Mouse (Mus musculus): ENCODE data around the gene Bcorl1.

Gene Bcorl1

DNA sequence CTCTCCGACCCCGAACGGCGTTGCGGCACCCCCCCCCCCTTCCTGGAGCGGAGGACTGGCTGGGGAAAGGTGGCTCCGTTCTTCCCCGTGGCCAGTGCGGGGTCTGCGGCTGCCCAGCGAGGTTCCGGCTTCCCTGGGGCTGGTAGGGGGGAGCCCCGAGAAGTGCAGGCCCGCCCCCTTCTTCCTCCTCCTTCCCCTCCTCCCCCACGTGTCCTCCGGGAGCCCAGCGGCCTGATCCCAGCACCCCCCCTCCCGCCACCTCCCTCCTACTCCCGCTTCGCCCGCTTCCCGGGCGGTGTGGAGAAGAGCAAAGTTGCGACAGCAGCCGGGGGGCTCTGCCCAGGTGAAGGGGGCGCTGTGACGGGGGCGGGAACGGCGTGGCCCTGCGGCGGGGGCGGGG lies at the start of gene Bcorl1:
TSS of gene Bcorl1 (plus strand) at position 218 of the 400 bp plus-strand sequence.
- DNase-seq = peak; percentile 68

DNA sequence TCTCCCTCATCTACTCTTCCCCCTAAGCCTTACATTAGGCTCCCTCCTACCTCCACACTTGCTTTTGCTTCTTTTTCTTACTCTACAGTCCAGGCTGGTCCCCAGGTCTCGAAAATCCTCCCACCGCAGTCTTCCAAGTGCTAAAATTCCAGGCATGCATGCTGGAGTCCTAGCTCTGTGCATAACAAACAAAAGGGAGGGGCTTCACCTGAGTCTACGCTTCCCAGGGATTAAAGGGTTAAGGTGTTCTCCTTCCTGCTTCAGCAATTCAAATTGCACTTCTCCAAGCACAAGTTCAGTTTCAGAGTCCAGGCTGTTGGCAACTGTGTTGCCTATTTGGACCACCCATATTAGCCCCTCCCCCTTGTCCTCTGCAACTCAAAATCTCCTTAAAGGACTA lies 49.7 kb upstream of the Bcorl1 start:
- DNase-seq = no peak

DNA sequence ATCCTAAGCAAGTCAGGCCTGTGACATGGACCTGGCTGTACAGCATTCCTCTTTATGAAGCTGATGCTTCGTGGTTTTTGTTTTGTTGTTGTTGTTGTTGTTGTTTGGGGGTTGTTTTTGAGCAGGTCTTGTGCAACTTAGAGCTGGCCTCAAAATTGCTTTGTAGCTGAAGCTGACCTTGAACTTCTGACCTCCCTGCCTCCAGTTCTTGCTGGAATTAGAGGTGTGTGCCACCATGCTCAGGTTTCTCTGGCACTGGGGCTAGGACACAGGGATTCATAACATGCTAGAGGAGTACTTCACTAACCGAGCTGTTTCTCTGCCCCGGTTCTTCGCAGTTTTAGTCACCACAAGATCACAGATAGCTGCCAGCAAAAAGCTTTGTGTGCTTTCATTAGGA lies 35.8 kb upstream of the Bcorl1 start:
- no peak for DNase-seq

DNA sequence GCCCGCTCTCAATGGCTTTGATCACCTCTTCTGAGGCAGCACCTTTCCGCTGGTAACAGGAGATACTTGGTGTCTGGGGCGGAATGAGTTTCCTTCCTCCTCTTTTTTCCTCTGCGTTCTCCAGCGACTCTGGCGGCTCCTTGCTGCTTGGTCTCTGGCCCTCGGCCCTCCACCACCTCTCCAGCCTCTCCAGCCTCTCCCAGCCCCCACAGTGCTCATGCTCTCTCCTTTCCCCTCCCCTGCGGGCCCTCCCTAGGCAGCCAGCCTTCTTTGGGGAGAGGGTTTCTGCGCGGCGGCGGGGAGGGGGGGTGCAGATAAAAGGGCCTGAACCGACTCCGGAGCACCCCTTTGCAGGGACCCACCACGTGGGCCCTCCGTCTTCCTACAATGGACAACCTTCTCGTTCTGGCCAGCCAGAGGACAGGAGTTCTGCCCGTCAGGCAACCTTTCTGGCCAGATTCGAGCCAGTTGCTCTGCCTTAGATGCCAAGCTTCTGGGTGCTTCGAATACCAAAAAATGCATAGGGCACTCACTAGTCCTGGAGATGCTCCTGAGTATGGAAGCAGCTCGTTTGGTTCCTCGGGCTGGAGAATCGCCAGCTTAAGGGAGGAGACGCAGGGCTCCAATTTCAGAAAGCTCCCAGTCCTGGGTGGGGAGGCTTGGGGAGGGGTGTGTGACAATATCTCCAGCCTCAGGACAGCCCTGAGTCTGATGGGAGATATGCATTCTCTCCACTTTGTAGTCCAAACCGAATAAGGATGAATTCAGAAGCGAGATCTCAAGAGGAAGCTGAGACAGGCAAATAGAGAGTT lies 30.2 kb upstream of the Bcorl1 start:
- DNase-seq = no peak

DNA sequence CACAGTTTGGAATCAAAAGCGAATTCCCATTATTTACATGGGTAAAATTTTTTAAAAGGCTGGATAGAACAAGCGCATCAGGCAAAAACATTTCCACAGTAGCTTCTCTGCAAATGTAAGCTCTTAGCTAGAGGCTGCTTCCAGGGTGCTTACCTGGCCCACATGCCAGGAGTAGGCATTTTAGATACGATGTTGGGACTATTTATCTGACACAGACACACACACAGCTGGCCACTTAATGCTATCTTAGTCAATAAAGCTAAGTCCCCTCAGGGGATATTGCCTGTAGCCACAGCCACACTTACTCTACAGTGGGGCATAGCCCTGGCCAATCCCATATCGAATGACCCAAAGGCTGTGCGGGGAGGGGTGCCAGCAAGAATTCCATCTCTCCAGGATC lies 29.4 kb upstream of the Bcorl1 start:
- DNase-seq = no peak

DNA sequence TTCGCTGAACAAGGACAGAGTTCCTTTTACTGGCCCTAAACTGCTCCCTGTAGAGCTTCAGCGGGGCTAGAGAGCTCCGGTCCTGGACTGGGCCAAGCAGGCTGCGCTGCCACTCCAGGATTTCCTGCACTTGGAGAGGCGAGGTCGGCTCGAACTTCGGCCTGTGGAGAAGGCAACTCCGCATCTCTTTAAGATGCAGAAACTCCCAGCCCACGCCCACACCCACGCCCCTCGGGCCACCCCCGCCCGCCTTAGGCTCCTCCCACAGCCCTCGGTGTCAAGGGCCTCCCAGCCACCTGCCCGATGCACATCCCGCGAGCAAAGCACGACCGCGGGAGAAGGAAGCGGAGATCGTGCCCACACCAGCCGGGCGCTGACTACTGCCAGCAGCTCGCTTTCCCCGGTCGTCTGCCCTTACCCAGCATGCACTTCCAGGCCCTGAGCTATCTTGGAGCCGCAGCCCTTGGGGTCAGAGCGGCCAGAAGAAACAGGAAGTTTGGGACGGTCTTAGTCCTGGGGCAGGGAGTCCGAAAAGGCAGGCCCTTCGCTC lies 26.6 kb upstream of the Bcorl1 start:
- DNase-seq = peak; percentile 91

DNA sequence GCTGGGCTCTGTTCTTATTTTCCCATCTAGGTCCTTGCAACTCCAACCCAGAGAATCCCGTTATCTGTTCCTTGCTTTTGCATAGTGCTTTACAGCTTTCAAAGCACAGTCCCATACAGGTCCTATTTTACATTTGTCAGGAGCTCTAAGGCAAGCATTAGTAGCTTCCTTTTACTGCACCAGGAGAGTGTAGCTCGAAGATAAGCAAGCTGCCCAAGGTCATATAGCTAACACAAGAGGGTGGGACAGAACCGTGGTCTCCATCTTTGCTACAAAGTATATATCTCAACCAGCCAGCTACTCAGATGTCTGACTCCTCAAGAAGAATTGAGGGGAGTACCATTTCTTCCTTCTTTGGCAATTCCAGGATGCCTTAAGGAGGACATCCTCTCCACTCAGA lies 23.7 kb upstream of the Bcorl1 start:
- DNase-seq = no peak

DNA sequence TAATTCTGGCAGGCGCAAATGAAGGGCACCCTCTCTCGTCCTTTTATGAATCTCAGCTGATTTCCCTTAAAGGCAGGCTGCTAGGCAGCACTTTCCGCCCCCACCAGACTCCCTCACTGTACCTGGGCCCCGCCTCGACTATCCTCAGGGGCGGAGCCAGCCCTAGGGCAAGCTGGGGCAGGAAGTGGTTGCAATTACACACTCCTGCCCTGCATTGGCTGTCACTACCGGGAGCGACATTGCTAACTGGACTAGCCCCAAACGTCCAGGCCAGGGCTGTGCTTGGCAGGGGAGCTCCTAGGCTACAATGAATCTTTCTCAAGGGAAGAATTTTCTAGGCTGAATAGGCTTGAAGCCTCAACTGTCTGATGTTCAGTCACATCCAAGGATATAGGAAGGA lies 23.0 kb upstream of the Bcorl1 start:
- DNase-seq = peak; percentile 25

DNA sequence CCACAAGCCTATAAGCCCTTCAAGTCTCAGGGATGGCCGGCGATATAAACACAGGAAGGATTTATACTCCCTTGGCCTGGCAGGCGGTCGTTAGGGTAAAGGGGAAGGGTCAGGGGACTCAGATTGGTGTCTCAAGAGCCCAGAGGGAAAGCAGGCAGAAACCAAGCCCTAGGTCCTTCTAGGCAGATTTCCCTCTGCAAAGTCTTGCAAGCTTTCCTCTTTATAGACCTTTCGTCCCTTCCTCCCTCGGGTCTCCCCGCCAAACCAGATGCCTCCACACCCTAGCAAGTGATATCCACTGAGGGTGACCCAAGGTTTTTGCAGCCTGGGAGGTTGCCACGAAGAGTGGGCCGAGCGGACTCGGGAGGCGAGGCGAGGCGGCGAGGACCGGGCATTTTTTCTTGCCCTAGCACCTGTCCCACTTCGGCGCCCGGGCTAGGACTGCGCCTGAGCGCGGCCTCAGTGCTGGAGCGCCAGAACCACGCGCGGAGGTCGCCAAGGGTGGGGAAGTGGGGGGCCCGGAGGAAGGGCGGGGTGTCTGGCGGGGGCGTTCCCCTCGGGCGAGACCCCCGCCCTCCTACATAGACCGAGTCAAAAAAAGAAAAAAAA lies 613 bp upstream of the Bcorl1 start:
- DNase-seq = peak; percentile 6

DNA sequence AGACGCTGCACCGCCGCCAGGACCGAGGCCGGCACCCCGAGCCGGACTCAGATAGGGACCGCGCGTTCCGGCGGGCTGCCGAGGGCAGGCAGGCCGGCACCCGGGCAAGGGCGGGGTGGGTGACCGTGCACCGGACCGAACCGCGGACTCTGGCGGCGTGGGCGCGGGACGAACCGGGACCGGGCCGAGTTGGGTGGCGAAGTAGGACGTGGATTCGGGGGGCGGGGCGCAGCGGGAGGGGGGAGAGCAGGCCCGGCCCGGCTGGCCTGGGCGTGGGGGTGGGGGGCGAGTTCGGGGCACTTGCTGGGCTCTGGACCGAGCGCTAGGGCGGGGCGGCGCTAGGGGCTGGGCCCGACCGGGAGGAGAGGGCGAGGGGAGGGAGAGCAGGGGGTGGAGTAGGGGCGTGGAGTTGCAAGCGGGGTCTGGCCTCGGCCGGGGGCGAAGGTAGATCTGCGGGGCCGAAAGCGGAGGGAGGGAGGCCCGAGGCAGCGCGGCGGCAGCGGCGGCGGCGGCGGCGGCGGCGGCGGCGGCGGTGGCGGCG lies 533 bp downstream of the Bcorl1 start:
- DNase-seq = peak; percentile 72

DNA sequence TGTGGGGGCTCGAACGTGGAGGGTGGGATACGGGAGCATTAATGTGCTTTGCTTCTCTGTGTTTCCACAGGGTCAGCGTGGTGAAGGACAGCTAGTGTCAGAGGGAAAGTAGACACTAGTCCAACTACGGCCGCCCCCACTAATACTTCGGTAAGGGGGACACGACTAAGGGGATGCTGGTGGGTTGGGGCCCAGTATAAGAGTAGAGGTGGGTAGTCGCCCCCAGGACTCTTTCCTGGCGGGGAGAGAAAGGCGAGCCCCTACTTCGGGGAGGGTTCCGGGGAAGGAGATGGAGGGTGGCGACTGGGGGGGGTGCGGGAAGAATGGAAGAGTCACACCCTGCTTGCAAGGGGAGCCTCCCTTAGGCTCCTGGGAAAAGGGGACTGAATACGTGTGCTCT lies 1.6 kb downstream of the Bcorl1 start:
- DNase-seq = peak; percentile 11

DNA sequence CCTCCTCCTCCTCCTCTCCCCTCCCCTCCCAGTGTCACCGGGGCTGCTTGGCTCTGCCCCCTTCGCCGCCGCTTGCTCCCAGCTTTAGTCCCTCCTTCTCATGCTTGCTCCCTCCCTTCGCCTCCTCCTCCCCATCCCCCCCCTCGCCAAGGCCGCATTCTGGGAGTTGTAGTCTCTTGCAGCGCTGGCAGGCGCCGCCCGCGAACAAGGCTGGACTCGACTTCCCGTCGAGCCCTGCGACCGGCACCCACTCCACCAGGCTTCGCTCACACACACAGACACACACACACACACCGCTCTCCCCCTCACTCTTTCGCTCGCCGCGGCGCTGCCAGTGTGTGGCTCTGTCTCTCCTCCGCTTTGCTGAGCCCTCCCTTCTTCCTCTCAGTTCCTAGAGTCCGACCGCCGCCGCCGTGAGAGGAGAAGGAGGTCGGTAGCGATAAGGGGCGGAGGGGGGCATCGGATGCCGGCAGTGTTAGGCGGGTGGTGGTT lies 2.3 kb downstream of the Bcorl1 start:
- peak; percentile 94 for DNase-seq

DNA sequence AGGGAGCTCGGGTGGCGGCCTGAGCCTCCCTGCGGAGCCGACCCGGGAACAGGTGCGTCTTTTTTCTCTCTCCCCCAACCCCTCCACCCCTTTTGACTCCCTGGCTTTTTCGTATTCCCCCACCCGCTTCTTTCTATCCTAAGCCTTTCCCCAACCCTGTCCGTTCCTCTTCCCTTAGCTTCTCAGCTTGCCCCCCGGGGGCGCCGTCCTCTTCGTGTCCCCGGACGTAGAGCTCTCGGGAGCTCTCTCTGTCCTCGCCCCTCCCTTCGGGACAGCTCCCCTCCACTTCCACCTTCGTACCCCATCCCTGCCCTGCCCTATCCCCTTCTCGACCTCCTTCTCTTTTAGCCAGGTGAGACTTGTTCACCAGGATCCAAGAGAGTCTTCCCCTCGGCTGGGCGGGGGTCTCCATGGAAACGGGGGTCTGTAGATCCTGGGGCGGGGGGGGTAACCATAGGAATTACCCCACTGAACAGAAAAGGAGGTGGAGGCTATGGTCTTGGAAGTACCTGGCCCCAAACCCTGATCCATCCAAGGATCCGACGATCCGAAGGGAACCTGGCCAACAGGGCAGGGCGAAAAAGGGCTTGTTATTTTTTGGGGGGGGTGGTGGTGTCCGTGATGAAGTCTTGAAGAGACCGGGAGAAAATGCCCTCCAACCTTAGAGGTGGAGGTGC lies 2.9 kb downstream of the Bcorl1 start:
- DNase-seq = peak; percentile 13

DNA sequence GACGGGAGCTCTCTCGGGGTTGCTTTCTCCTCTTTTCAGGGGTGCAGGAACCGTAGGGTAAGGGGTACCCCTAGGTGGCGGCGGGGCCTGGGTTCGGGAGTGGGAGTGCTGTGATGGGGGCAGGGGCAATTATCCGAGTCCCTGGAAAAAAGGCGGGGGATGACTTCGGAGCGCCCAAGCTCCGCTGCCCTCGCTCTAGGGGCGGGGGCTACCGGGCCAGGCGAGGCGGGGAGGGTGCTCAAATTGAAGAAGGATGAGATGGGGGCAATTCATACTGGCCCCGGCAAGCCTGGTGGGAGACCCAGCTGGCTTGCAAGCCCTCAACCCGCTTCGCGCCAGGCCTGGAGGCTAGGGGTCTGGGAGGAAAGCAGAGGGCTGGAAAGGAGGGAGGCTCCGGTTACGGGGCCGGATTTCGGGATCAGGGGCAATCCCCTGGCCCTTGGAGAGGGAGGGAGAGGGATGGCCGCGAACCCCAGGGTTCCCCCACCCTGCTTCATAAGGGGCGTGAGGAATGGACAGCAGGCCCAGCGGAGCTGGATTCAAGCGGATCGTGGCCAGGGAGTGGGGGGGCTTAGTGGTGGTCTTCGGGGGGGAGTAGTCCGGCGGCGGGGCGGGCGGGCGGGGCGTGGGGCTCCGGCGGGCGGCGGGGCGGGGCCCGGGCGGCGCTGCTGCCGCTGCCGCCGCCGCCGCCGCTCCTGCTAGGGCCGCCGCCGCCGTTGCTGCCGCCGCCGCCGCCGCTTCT lies 3.7 kb downstream of the Bcorl1 start:
- peak; percentile 19 for DNase-seq

DNA sequence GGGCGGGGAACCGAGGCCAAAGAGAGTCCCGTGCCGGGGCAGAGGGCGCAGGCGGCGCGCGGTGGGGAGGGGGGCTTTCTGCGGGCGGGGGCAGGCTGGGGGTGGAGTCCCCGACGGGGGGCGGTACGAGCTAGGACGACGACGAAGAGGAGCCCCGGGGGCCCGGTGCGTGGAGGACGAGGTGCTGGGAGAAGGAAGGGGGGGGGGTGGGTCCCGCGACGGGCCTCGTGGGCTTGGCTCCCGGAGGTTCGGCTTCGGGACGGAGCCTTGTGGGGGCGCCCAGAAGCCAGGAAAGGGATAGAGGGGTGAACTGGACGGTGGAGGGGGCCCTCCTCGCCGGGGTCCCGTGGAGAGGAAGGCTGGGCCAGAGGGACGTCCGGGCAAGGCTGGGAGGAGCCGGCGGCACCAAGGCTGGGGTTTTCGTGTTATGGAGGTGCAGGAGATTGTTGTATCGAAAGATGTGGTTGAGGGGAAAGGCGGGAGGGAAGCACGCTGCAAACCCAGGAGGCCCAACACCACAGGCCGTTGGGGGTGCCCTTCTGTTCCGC lies 4.3 kb downstream of the Bcorl1 start:
- peak; percentile 9 for DNase-seq

DNA sequence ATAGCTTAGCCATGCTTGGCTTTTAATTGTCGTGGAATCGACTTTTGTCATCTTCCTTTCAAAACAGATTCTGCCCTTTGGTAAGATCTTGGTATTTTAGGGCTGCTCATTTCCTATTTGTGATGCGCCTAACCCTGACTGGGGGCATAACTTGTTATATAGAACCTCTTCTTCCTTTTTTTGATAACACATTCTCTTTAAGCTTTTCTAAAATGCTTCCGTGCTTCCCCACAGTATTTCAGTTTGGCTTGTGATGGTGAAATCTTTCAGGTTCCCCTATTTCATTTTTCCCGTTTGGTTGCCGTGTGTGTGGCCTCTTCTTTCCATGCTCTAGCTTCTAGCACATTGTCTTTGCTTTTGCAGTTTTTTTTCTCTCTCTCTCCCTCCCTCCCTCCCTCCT lies 14.2 kb downstream of the Bcorl1 start:
- no peak for DNase-seq

DNA sequence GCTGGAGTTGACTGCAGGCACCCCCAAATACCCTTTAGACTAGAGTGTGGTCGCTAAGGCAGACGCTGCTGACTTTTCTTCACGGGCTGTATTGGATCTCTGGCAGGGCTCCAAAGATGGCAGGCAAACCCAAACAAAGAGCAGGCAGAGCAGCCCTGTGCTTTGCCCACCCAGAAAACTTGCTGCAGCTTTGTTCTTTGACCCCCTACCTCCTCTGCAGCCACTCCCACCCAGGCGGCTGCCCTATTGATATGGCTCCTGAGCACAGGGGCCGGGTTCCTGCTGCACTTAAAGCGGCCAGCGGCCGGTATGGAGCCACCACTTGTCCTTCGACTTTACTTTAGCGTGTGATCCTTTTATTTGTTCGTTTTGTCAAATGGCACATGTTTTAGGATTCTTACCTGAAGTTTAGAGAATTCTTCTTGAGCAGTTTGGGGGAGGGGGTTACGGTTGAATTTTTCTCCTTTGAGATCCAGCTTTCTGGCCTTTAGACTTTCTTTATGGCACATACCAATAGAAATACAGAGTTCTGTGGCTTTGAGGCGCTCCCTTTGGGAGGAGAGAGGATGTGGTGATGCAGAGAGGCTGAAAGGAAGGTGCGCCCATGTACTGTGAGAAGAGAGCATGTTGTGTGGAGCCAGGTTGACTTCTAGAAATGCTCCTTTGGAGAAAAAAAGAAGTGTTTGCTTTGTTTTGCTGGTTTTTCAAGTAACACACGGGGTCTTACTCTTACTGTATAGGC lies 24.8 kb downstream of the Bcorl1 start:
- peak; percentile 17 for DNase-seq

DNA sequence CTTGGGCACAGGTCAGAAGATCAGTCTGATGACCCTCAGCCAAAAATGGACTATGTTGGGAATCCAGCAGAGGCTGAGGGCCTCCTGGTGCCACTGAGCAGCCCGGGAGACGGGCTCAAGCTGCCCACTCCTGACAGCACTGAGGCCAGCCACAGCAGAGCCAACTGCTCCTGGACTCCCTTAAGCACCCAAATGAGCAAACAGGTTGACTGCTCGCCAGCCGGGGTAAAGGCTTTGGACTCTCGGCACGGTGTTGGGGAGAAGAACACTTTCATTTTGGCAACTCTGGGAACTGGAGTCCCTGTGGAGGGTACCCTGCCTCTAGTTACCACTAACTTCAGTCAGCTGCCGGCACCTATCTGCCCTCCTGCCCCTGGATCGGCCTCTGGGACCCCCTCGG lies 26.7 kb downstream of the Bcorl1 start:
- DNase-seq = no peak

DNA sequence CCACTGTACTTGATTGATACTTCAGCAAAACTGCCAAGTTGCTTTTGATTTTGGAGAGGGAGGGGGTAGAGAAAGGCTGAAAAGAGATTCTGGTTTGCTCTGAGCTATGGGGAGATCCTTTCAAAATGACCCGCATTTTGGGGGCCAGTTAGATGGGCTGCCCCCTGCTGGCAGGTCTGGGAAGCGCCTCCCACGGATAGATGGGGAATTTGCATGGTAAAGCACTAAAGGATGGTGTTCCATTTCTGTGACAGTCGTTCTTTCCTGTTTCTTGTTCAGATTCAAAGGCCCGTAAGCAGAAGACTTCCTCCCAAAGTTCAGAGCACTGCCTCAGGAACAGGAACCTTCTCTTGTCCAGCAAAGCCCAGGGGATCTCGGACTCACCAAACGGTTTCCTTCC lies 42.5 kb downstream of the Bcorl1 start:
- DNase-seq = peak; percentile 60

DNA sequence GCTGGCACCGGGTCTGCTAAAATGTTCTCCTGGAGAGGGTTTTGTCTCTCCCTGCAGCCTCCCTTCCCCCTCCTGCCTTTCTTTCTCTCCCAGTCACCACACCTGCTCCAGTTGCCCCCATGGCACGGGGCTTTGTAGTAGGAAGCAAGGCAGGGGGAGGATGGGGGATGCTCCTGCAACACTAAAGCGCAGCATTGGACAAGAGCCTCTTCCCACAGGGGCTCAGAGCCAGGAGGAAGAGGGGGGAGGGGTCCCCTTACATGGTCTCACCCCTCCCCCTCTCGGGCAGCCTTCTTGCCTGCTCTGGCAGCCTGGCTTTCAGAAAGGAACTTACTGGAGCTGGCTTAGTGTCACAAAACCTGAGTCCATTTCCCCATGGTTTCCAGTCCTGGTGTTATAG lies 44.8 kb downstream of the Bcorl1 start:
- peak; percentile 3 for DNase-seq

DNA sequence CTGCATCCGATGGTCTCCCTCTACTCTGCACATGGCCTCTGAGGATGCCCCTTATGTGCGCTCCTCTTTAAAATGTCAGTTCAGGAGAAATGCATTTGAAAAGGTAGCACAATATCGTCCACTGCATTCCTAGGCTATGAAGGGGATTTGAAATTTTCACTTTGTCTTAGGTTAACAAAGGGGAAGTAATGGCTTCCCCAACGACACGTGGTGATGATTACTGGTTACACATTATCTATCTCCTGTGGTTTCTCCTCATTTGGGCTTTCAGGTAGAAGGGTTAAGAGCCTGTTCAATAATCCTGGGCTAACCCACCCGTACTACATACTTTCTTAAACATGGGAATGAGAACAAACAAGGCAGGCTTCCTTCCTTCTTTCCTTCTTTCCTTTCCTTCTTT lies 48.2 kb downstream of the Bcorl1 start:
- no peak for DNase-seq

DNA sequence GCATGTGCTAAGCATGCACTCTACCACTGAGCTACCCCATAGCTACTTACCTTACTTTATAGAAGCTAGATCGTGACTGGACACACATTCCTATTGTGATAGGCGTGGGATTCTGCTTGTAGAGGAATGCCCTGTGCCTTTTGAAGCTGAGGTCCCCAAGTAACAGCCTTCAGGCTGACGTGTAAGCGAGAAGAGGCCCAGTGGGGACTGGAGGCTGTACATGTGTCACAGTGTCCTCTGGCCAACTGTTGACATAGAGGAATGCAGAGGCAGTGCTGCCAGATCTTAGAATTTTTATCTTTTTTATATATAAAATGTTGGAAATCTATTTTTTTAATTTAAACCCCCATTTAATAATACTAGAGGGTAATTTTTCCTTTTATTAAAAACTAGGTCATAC lies 58.8 kb downstream of the Bcorl1 start:
- no peak for DNase-seq

Measured in lung, postnatal 10 days (tissue).